Mouse (Mus musculus): Measurements from ENCODE around the gene Ece1. TPM values are rescaled to one million over a fixed set of nuclear protein-coding genes. Genes with fewer than 3 reads are reported as not detected.

Ece1 gene
- polyA plus RNA-seq, 1 experiment = 33.7 TPM

GRCm38 (mm10) chr4:137892713-137893242, 30.7 kb downstream of the Ece1 start:
- H3K4me1 ChIP-seq (ENCODE audit: control insufficient read depth, insufficient read depth, low read length) = peaks cover 8% of the 10 kb centered on the region
- 49% methylated on average over 11 of the region's 11 CpGs for WGBS
- DNase-seq = no peak
- no peaks in the 10 kb centered on the region for H3K27me3 ChIP-seq (replicated peaks; ENCODE audit: control insufficient read depth, insufficient read depth, low read length)
- H3K36me3 ChIP-seq (ENCODE audit: control insufficient read depth, insufficient read depth, low read length) = no peaks in the 10 kb centered on the region
- no peak overlapping the region for H3K4me3 ChIP-seq (ENCODE audit: insufficient read depth, low read depth, low read length)
- no peak for TF ChIP-seq CTCF (conservative IDR thresholded peaks at IDR 0.05; ENCODE audit: insufficient read depth, insufficient read length, low read depth, low read length)
- TF ChIP-seq POLR2A (IDR thresholded peaks at IDR 0.05; ENCODE audit: low read depth, low read length) = no peak
- H3K27ac ChIP-seq (ENCODE audit: insufficient read depth, low read depth, low read length) = no peak overlapping the region

- peaks cover 8% of the 10 kb centered on the region for H3K4me1 ChIP-seq (ENCODE audit: control insufficient read depth, insufficient read depth, low read length)
- no peak overlapping the region for H3K4me3 ChIP-seq (ENCODE audit: insufficient read depth, low read depth, low read length)
- peak; percentile 25 for DNase-seq
- H3K27me3 ChIP-seq (replicated peaks; ENCODE audit: control insufficient read depth, insufficient read depth, low read length) = no peaks in the 10 kb centered on the region
- no peak for TF ChIP-seq CTCF (conservative IDR thresholded peaks at IDR 0.05; ENCODE audit: insufficient read depth, insufficient read length, low read depth, low read length)
- no peak for TF ChIP-seq POLR2A (IDR thresholded peaks at IDR 0.05; ENCODE audit: low read depth, low read length)
- 40% methylated on average over 12 of the region's 12 CpGs for WGBS
- H3K27ac ChIP-seq (ENCODE audit: insufficient read depth, low read depth, low read length) = no peak overlapping the region
- no peaks in the 10 kb centered on the region for H3K36me3 ChIP-seq (ENCODE audit: control insufficient read depth, insufficient read depth, low read length)
Observed at GRCm38 (mm10) chr4:137896612-137897297, 34.7 kb downstream of the Ece1 start.

- no peak overlapping the region for H3K27ac ChIP-seq (ENCODE audit: insufficient read depth, low read depth, low read length)
- H3K4me1 ChIP-seq (ENCODE audit: control insufficient read depth, insufficient read depth, low read length) = peaks cover 8% of the 10 kb centered on the region
- no peaks in the 10 kb centered on the region for H3K27me3 ChIP-seq (replicated peaks; ENCODE audit: control insufficient read depth, insufficient read depth, low read length)
- 7% methylated on average over 8 of the region's 8 CpGs for WGBS
- DNase-seq = peak; percentile 86
- H3K4me3 ChIP-seq (ENCODE audit: insufficient read depth, low read depth, low read length) = no peak overlapping the region
- no peak for TF ChIP-seq POLR2A (IDR thresholded peaks at IDR 0.05; ENCODE audit: low read depth, low read length)
- TF ChIP-seq CTCF (conservative IDR thresholded peaks at IDR 0.05; ENCODE audit: insufficient read depth, insufficient read length, low read depth, low read length) = no peak
- no peaks in the 10 kb centered on the region for H3K36me3 ChIP-seq (ENCODE audit: control insufficient read depth, insufficient read depth, low read length)
Observed at GRCm38 (mm10) chr4:137897298-137897612, 35.2 kb downstream of the Ece1 start.

- Histone ChIP-seq H3K4me3 (ENCODE audit: insufficient read depth, low read depth, low read length) (no peak overlapping the region), H3K27ac (ENCODE audit: insufficient read depth, low read depth, low read length) (no peak overlapping the region), H3K4me1 (ENCODE audit: control insufficient read depth, insufficient read depth, low read length) (peaks cover 8% of the 10 kb centered on the region; the same call in 1 of the 2 replicates), H3K36me3 (ENCODE audit: control insufficient read depth, insufficient read depth, low read length) (no peaks in the 10 kb centered on the region), H3K27me3 (replicated peaks; ENCODE audit: control insufficient read depth, insufficient read depth, low read length) (no peaks in the 10 kb centered on the region)
- 84% methylated on average over 7 of the region's 7 CpGs for WGBS
- DNase-seq = no peak
- TF ChIP-seq POLR2A (IDR thresholded peaks at IDR 0.05; ENCODE audit: low read depth, low read length) = no peak
- TF ChIP-seq CTCF (conservative IDR thresholded peaks at IDR 0.05; ENCODE audit: insufficient read depth, insufficient read length, low read depth, low read length) = no peak
Observed at GRCm38 (mm10) chr4:137898490-137898889, 36.5 kb downstream of the Ece1 start.

- DNase-seq = no peak
- 79% methylated on average over 13 of the region's 13 CpGs for WGBS
Observed at GRCm38 (mm10) chr4:137902268-137902667, 40.2 kb downstream of the Ece1 start.

GRCm38 (mm10) chr4:137902873-137903272, 40.8 kb downstream of the Ece1 start:
- no peaks in the 10 kb centered on the region for H3K27me3 ChIP-seq (replicated peaks; ENCODE audit: control insufficient read depth, insufficient read depth, low read length)
- no peak for TF ChIP-seq POLR2A (IDR thresholded peaks at IDR 0.05; ENCODE audit: low read depth, low read length)
- TF ChIP-seq CTCF (conservative IDR thresholded peaks at IDR 0.05; ENCODE audit: insufficient read depth, insufficient read length, low read depth, low read length) = no peak
- WGBS = 49% methylated on average over 7 of the region's 7 CpGs
- no peak for DNase-seq
- H3K4me3 ChIP-seq (ENCODE audit: insufficient read depth, low read depth, low read length) = no peak overlapping the region
- no peak overlapping the region for H3K27ac ChIP-seq (ENCODE audit: insufficient read depth, low read depth, low read length)
- H3K36me3 ChIP-seq (ENCODE audit: control insufficient read depth, insufficient read depth, low read length) = no peaks in the 10 kb centered on the region
- no peaks in the 10 kb centered on the region for H3K4me1 ChIP-seq (ENCODE audit: control insufficient read depth, insufficient read depth, low read length)

More at GRCm38 (mm10) chr4:137902268-137902667, 40.2 kb downstream of the Ece1 start:
- H3K27me3 ChIP-seq (replicated peaks; ENCODE audit: control insufficient read depth, insufficient read depth, low read length) = no peaks in the 10 kb centered on the region
- TF ChIP-seq CTCF (conservative IDR thresholded peaks at IDR 0.05; ENCODE audit: insufficient read depth, insufficient read length, low read depth, low read length) (no peak), POLR2A (IDR thresholded peaks at IDR 0.05; ENCODE audit: low read depth, low read length) (no peak)
- H3K27ac ChIP-seq (ENCODE audit: insufficient read depth, low read depth, low read length) = no peak overlapping the region
- H3K4me1 ChIP-seq (ENCODE audit: control insufficient read depth, insufficient read depth, low read length) = no peaks in the 10 kb centered on the region
- no peak overlapping the region for H3K4me3 ChIP-seq (ENCODE audit: insufficient read depth, low read depth, low read length)
- no peaks in the 10 kb centered on the region for H3K36me3 ChIP-seq (ENCODE audit: control insufficient read depth, insufficient read depth, low read length)

- 57% methylated on average over 13 of the region's 13 CpGs for WGBS
- TF ChIP-seq POLR2A (IDR thresholded peaks at IDR 0.05; ENCODE audit: low read depth, low read length) (no peak), CTCF (conservative IDR thresholded peaks at IDR 0.05; ENCODE audit: insufficient read depth, insufficient read length, low read depth, low read length) (no peak)
Observed at GRCm38 (mm10) chr4:137904956-137905551, 43.0 kb downstream of the Ece1 start.

More at GRCm38 (mm10) chr4:137904956-137905551, 43.0 kb downstream of the Ece1 start:
- no peak overlapping the region for H3K27ac ChIP-seq (ENCODE audit: insufficient read depth, low read depth, low read length)
- no peaks in the 10 kb centered on the region for H3K27me3 ChIP-seq (replicated peaks; ENCODE audit: control insufficient read depth, insufficient read depth, low read length)
- no peaks in the 10 kb centered on the region for H3K36me3 ChIP-seq (ENCODE audit: control insufficient read depth, insufficient read depth, low read length)
- no peak for DNase-seq
- H3K4me3 ChIP-seq (ENCODE audit: insufficient read depth, low read depth, low read length) = no peak overlapping the region
- H3K4me1 ChIP-seq (ENCODE audit: control insufficient read depth, insufficient read depth, low read length) = no peaks in the 10 kb centered on the region
